Mouse (Mus musculus): Measurements from ENCODE around the gene Ctnna3.

DNA sequence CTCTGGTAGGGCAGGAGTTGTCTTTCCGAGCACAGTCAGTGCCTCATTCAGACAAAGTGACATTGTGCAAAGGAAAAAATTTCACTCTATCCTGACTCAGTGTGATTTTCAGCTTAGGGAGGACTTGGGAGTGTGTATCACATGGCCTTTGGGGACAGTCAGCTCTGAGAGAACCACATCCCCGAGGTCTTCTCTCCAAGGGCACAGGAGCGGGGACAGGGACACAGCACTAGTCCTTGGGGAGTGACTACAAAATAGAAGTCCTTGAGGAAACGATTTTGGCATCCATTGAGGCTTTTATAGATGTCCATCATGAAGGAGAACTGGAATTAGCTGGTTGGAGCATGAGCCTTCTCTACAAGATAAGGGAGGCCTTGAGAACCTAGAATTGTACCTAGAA lies 259.8 kb downstream of the Ctnna3 start:
- TF ChIP-seq CTCF (IDR thresholded peaks at IDR 0.05 in 2 of 3, conservative IDR thresholded peaks at IDR 0.05 in 1 of 3; ENCODE audit: control insufficient read depth in 1 of 3, insufficient read depth in 1 of 3, low read depth in 2 of 3, low read length in 3 of 3, poor library complexity in 1 of 3, severe bottlenecking in 1 of 3) (no peak), SMC3 (IDR thresholded peaks at IDR 0.05; ENCODE audit: low read depth, low read length) (no peak), POLR2A (IDR thresholded peaks at IDR 0.05; ENCODE audit: control insufficient read depth in 1 of 2, insufficient read depth in 1 of 2, low read depth in 1 of 2, low read length in 2 of 2, poor library complexity in 1 of 2) (no peak)
